Mouse (Mus musculus) frontal cortex, adult (tissue): ENCODE data around the gene Edem3.
"Not testable (repeated sequence)": the region's sequence is repeated elsewhere in the genome, so short reads cannot be mapped to it uniquely, and the experiment has no call there.

Experiments used
- ATAC-seq: cut with Nextera tagmentation; 2 replicates; pipeline ENCODE4 v1.9.2; 2017; ENCODE audit warnings: mild to moderate bottlenecking, moderate library complexity, mixed read lengths; ENCODE audit not compliant: low TSS enrichment

Edem3 gene

DNA sequence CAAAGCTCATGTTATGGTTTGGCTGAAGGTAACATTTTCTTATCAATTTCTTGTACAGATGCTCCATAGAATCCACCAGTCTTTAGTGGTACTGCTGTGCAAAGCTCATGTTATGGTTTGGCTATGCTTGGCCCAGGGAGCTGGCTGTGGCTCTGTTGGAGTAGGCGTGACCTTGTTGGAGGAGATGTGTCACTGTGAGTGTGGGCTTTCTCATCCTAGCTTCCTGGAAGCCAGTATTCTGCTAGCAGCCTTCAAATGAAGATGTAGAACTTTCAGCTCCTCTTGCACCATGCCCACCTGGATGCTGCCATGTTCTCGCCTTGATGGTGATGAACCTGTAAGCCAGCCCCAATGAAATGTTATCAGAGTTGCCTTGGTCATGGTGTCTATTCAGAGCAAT, 5.3 kb upstream of the Edem3 start:
- not testable (repeated sequence) for ATAC-seq

DNA sequence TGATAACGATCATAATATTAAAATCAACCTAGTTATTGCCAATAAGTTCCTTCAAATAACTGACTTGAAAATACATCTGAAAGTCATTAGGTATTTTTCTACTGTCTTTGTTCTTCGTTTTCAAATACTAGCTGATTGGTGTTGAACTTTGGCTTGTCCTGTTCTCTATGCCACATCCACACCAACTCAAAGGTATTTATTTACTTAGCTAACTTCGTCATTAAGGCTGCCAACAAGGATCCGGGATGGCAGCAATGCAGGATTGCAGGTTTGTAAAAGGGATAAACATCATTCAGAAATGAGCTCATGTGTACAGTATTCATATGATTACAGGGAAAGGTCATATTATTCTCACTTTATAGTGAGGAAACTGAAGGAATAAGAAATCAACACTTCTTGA, 2.2 kb upstream of the Edem3 start:
- no peak for ATAC-seq

- no peak for ATAC-seq
Observed at GRCm38 (mm10) chr1:151753374-151753929, 1.7 kb upstream of the Edem3 start.

- ATAC-seq, result no peak
Observed at GRCm38 (mm10) chr1:151754028-151754489, 1.1 kb upstream of the Edem3 start.

DNA sequence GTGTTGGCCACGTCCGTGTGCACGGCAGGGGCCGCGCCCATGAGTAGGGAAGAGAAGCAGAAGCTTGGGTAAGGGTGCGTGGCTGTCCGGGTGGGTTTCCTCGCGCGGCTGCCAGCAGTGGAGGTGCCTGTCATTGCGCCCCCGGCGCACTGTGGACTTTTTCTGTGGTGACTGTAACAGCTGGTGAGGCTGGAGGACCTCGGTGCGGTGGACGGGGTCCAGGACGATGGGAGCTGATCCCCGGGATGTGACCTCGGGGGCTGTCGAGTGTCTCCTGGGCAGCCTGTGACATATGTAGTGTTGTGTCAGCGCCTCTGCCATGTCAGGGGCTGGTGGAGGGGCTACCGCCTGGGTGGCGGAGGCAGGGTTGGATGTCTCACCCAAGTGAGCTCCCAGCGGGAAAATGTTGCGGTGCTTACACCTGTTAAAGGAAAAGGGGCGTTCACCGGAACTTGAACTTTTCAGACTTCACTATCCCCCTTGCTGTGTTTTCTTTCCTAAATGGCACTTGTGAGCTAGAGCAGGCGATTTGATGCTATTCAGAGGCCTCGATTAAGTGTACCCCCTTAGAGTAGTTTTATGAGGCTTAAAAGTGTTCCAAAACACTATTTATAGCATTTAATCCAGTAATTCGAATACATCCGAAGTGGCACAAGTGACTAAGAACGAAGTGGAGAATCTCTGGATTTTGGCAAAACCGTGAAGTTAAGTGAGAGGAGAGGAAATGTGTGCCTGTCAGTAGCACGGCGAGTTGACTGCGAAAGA, 671 bp downstream of the Edem3 start:
- peak; percentile 11 for ATAC-seq

GRCm38 (mm10) chr1:151756425-151756728, 1.2 kb downstream of the Edem3 start:
- ATAC-seq, result no peak

DNA sequence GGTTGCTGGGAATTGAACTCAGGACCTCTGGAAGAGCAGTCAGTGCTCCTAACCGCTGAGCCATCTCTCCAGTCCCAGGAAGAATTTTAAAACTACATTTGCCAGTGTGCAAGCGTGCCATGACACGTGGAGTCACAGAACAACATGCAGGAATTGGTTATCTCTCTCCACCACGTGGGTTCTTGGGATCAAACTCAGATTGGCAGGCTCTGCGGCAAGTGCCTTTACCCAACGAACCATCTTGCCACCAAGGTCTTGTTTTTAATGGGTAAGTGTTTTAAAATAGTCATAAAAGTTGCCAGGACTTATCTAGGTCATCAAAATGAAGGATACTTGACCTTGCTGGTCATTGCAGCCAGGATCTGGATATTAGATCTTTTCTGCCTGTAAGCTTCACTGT, 3.1 kb downstream of the Edem3 start:
- ATAC-seq, result no peak

DNA sequence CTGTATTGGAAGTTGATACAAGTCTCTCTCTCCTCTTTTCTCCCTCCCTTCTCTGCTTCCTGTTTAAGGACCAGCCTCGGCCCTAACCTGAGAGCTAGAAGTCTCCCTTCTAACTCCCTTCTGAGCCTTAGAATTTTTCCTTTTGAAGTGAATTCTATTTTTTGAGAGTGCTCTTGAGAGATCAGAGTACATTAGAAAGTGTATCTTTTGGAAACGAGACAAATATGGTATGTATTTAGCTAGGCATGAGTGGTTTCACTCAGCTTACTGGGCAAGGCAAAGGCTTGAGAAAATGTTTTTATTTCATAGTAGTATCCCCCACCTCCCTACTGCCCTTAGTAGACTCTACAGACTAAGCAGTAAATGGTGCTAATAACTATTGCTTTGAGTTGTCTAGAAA, 3.8 kb downstream of the Edem3 start:
- no peak for ATAC-seq

GRCm38 (mm10) chr1:151764236-151764635, 9.1 kb downstream of the Edem3 start:
- peak; percentile 99 for ATAC-seq

GRCm38 (mm10) chr1:151766166-151766565, 11.0 kb downstream of the Edem3 start:
- no peak for ATAC-seq

GRCm38 (mm10) chr1:151766976-151767654, 11.9 kb downstream of the Edem3 start:
- ATAC-seq, result no peak

DNA sequence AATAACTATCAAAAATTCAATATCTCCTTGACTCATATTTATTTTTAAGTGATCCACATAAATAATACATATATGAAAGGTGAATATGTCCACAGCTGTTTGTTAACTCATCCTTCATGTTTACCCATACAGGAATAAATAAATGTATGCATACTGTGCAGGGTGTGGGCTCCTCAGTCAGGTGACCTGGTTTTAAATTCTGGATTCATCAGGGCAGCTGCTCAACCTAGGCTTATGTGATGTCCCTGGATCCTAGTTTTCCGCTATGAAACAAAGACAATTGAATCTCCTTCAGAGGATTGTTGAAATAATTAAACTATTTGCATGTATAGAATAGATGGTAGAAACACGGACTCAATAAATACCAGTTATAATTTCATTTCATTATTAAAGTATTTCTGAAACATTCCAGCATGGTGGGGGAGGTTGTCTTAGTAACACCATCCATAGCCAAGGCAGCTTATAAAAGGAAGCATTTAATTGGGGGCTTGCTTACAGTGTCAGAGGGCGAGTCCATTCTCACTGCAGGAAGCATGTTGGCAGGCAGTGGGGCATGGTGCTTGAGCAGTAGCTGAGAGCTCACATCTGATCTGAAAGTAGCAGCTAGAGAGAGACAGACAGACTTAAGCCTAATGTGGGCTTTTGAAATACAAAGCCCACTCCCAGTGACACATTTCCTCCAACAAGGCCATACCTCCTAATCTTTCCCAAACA, 14.2 kb downstream of the Edem3 start:
- no peak for ATAC-seq

DNA sequence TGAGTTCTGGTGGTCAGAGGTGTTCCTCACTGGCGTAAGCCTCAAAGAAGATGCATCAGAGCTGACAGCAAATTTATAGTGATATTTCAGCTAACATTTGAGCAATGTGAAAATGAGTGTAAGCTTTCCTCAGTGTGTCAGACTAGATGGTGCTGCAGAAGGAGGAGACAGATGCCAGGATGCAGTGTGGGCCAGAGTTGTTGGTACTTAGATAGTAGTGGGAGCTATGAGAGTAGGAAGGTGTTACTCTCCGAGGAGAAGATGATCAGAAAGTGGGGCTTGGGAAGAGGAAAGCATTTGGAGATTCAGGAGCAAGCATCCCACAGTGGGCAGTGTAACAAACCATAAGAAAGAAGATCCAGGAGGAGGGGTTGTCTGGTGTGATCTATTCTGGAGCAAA, 22.4 kb downstream of the Edem3 start:
- peak; percentile 99 for ATAC-seq

- ATAC-seq, result no peak
Observed at GRCm38 (mm10) chr1:151778592-151778991, 23.4 kb downstream of the Edem3 start.

DNA sequence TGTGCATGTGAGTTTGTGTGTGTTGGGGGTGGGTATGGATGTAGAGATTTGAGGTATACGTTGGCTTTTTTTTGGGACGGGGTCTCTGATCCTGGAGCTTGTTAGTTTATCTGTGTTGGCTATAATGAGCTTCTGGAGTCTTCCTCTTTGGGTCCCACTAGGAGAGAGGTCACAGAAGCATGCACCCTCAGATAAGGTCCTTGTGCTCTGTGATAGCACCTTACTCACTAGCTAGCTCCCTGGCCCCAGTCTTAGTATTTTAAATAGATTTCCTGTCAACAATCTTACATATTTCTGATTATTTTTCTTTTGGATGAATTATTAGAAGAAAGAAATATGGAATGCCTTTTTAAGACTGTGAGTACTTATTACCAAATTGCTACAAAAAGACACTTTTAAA, 24.1 kb downstream of the Edem3 start:
- no peak for ATAC-seq

GRCm38 (mm10) chr1:151781447-151781846, 26.3 kb downstream of the Edem3 start:
- no peak for ATAC-seq

DNA sequence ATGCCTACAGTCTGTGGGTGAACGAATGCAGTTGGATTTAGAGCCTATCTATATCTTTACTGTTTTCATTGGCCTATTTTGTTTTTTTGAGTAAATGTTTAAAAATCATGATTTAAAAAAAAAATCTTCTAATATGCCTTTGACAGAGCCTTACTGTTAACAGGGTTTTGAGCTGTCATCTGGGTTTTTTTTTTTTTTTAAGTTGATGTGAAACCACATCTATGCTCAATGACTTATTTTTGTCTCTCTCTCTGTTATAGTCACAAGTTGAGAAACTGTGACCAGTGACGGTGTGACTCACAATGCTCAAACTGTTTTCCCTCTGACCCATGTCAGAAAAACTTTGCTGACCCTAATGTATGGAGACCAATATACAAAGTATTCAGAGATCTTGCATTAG, 28.2 kb downstream of the Edem3 start:
- no peak for ATAC-seq

DNA sequence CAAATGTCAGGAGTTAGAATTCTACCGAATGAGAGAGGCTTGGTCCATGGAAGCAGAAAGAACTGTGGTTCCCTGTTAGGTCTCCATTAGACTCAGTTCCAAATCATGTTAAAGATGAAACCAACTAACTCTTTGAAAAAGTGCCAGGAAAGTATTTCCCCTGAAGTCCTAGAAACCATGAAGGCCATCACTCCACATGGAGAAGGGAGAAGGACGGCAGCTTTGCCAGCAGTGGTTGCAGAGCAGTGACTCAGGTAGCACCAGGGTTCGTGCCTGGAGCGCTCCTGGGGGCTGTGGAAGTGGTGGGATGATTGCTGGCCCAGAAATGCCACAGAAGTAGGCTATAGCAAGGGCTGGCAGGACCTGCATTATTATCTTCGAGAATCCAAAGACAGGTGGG, 31.2 kb downstream of the Edem3 start:
- no peak; the same call in 1 of the 2 replicates for ATAC-seq

GRCm38 (mm10) chr1:151789136-151789535, 34.0 kb downstream of the Edem3 start:
- no peak for ATAC-seq

DNA sequence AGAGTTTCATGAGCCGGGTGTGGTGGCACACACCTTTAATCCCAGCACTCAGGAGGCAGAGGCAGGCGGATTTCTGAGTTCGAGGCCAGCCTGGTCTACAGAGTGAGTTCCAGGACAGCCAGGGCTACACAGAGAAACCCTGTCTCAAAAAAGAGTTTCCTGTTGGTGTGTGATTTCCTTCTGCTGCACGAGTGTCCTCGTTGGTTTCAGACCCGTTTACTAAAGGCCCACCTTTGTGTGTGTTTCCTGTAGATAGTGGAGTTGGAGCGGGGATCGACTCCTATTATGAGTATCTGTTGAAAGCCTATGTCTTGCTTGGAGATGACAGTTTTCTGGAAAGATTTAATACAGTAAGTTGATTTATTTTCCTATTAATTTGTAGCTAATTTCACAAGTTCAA, 36.9 kb downstream of the Edem3 start:
- not testable (repeated sequence) for ATAC-seq

- not testable (repeated sequence) for ATAC-seq
Observed at GRCm38 (mm10) chr1:151802795-151803194, 47.6 kb downstream of the Edem3 start.

DNA sequence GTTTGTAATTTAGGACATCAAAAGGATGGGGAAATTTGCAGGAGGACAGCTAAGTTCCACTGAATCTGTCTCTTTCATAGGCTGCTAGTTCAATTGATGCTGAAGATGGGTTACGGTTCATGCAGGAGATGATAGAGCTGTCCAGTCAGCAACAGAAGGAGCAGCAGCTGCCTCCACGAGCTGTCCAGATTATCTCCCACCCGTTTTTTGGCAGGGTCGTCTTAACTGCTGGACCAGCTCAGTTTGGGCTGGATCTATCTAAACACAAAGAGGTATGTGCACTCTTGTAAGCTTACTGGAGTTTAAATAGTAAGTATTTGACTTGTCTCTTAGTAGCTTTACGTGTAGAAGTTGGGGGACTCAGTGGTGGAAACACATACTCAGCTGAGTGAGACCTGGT, 52.1 kb downstream of the Edem3 start:
- ATAC-seq, result no peak
